Mouse (Mus musculus) E14TG2a.4 (cell line): ENCODE results near the gene Kif26b.

Source experiments
- H3K27me3 ChIP-seq: 2 replicates; pipeline ENCODE4 v1.6.1; 2014; ENCODE audit warnings: low read length, control low read depth; ENCODE audit not compliant: insufficient read depth
- H3K36me3 ChIP-seq: 2 replicates; pipeline ENCODE4 v1.6.1; 2014; ENCODE audit warnings: low read length, control low read depth; ENCODE audit not compliant: insufficient read depth
- H3K4me1 ChIP-seq: replicated peaks from 2 replicates; pipeline ENCODE4 v1.6.1; 2014; ENCODE audit warnings: low read depth, low read length, control low read depth
- H3K4me3 ChIP-seq: replicated peaks from 2 replicates; pipeline ENCODE4 v1.5.1; 2014; ENCODE audit warnings: mild to moderate bottlenecking, low read length
- H3K9me3 ChIP-seq: 2 replicates; pipeline ENCODE4 v1.6.1; 2014; ENCODE audit warnings: low read length, control low read depth
- CTCF ChIP-seq: conservative IDR thresholded peaks from 2 replicates; pipeline ENCODE4 v1.5.1; 2014; ENCODE audit warnings: low read length
- NANOG ChIP-seq: IDR thresholded peaks from 2 replicates; pipeline ENCODE4 v1.6.1; 2014; ENCODE audit warnings: borderline replicate concordance, low read length, mixed read lengths
- POU5F1 ChIP-seq: IDR thresholded peaks from 2 replicates; pipeline ENCODE4 v1.6.1; 2014; ENCODE audit warnings: low read length, borderline replicate concordance

The Kif26b gene

DNA sequence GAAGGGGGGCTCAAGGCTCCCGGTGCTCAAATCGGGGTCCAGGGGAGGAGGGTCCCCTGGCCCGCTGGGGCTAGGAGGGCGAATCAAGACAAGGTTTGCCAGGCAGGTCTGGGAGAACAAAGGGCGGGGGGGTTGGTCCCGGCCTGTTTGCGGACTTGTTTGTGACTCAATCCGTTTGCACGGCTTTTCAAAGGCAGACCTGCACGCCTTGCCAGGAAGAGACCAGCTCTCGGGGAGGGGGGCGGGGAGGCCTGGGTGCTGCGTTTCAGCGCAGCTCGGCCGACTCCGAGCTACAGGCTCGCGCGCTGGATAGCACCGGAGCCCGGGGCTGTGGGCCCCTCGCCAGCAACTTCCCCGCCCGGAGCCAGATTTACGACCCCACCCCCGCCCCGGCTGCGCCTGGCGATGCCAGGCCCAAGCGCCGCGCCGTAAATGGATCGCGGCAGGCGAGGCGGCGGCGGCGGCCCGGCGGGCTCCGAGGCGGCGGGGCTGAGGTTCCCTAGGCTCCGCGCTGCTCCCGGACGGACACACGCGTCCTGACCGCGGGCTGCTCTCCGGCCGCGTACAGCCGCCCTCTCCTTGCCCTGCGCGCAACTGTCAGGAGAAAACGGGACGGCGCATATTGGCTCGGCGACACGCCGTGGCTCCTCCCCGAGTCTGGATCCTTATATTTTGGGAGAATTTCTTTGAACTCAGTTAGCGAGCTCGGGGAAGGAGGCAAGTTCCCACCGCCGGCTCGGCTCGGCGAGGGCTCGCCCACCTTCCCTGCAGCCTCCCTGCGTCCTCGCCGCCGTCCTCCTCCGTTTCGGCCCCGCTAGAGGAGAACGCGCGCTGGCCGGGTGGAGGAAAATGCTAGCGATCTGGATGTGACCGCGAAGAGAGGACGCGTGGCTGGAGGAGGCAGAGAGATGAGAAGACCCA lies at the start of gene Kif26b:
Gene Kif26b, plus strand, starts transcription at position 695 of the 921 bp plus-strand sequence.
- H3K9me3 ChIP-seq, result no peaks in the 10 kb centered on the region
- peaks cover 69% of the 10 kb centered on the region for H3K27me3 ChIP-seq
- peaks cover 28% of the 10 kb centered on the region for H3K4me1 ChIP-seq
- H3K4me3 ChIP-seq, result peak within 1 kb of the TSS; percentile 82
- TF ChIP-seq POU5F1, result no peak
- no peak for TF ChIP-seq NANOG
- TF ChIP-seq CTCF, result no peak
- no peaks in the 10 kb centered on the region for H3K36me3 ChIP-seq

DNA sequence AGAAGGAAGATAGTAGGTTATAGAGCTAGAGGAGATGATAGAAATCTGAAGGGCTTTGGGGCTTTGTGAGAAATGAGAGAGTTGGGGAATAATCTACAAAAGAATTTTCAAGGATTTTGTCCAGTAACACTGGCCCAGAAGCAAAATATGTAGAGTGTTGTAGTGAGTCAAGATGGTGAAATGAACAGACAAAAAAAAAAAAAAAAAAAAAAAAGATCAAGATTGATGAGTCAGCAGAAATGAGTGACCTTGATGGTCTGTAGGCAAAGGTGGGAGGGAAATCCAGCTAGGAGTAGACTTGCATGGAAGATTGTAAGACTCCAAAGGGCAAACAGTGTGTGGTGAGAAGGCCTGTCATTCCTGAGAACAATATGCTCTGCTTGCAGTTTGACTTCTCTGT lies 45.1 kb upstream of the Kif26b start:
- Histone ChIP-seq H3K4me1 (no peaks in the 10 kb centered on the region), H3K9me3 (no peaks in the 10 kb centered on the region), H3K4me3 (no peak overlapping the region), H3K27me3 (no peaks in the 10 kb centered on the region), H3K36me3 (no peaks in the 10 kb centered on the region)
- no peak for TF ChIP-seq NANOG
- no peak for TF ChIP-seq POU5F1
- TF ChIP-seq CTCF, result no peak

DNA sequence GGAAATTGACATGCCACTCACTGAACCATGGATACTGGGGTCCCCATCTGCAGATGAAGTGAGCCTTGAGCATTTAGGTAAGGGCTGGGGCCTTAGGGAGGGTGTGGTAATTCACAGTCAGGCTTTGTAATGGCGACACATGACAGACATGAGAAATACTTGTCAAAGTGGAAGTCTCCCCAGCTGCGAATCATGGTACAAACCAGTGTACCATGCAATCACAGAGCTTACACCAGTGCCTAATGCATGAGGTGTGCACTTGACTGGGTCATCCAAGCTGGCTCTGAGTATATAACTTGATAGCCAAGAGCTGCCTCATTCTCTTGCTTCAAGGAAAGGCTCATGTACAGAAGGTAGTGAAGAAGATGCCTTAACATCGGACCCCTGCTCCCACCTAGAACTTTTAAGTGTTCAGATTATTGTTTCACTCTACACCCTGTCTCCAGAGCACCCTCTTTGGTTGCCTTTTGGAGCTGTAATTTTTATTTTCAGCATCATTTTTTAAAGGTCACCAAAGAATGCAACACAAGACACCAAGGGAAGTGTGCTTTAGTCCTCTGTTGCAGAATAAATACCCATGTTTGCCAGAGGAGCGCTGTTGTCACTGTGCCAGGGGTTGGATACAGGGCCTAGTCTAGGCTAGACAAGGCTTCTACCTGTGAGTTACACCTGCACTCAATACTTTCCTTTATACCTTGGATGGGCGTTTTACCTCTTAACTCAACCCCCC lies 43.6 kb upstream of the Kif26b start:
- H3K4me3 ChIP-seq, result no peak overlapping the region
- no peaks in the 10 kb centered on the region for H3K27me3 ChIP-seq
- H3K36me3 ChIP-seq, result no peaks in the 10 kb centered on the region
- H3K9me3 ChIP-seq, result no peaks in the 10 kb centered on the region
- no peaks in the 10 kb centered on the region for H3K4me1 ChIP-seq
- TF ChIP-seq POU5F1 (no peak), CTCF (peak; percentile 17)

DNA sequence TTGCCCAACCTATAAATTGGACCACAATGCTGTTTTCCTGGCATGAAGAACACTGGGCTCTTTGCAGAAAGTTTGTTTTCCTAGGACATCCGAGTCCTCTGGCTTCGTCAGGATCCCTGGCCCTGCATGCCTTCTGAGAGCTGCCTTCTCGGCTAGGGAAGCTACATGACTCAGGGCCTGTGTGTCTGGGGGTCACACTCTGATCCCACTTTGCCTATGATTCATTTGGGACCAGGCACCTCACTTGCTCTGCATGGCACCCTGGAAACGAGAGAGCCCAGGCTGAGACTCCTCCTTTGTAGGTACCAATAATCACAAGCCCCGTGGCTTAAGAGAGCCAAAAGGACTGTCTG lies 43.1 kb upstream of the Kif26b start:
- TF ChIP-seq CTCF, result no peak
- no peak for TF ChIP-seq NANOG
- no peak for TF ChIP-seq POU5F1
- Histone ChIP-seq H3K27me3 (no peaks in the 10 kb centered on the region), H3K36me3 (no peaks in the 10 kb centered on the region), H3K4me1 (no peaks in the 10 kb centered on the region), H3K4me3 (no peak overlapping the region), H3K9me3 (no peaks in the 10 kb centered on the region)

- Histone ChIP-seq H3K4me3 (no peak overlapping the region), H3K36me3 (no peaks in the 10 kb centered on the region), H3K9me3 (no peaks in the 10 kb centered on the region), H3K4me1 (no peaks in the 10 kb centered on the region), H3K27me3 (no peaks in the 10 kb centered on the region)
- no peak for TF ChIP-seq NANOG
- TF ChIP-seq CTCF, result no peak
- TF ChIP-seq POU5F1, result no peak
These were observed 42.1 kb upstream of the Kif26b start for GRCm38 (mm10) chr1:178486828-178487227.

DNA sequence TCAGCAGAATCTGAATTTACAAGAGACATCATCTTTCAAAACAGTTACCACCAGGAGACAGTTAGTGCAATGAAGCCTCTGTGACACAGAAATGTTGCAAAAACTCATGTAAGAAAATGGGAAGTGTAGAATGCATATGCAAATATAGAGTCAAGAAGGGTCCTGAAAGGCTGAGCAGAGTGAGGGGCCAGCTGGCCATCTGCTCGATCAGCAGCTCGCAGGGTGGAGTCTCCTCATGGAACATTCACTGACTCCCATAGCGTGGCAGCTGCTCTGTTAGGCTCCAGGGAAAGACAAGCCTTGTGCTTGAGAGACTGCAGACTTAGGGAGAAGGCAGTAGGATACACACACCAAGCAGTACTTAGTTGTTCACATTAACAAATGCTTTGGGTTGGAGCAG lies 39.8 kb upstream of the Kif26b start:
- TF ChIP-seq POU5F1, result no peak
- TF ChIP-seq CTCF, result no peak
- no peak for TF ChIP-seq NANOG
- Histone ChIP-seq H3K4me3 (no peak overlapping the region), H3K4me1 (no peaks in the 10 kb centered on the region), H3K27me3 (no peaks in the 10 kb centered on the region), H3K9me3 (no peaks in the 10 kb centered on the region), H3K36me3 (no peaks in the 10 kb centered on the region)

- Histone ChIP-seq H3K9me3 (no peaks in the 10 kb centered on the region), H3K36me3 (no peaks in the 10 kb centered on the region), H3K4me3 (no peak overlapping the region), H3K4me1 (0 out of 2 replicates have a peak, but pooled peaks cover 3% of the 10 kb centered on the region), H3K27me3 (no peaks in the 10 kb centered on the region)
- TF ChIP-seq POU5F1, result no peak
- no peak for TF ChIP-seq NANOG
- no peak for TF ChIP-seq CTCF
These were observed 37.2 kb upstream of the Kif26b start for GRCm38 (mm10) chr1:178491733-178492132.

GRCm38 (mm10) chr1:178492493-178492892 lies 36.4 kb upstream of the Kif26b start:
- no peaks in the 10 kb centered on the region for H3K27me3 ChIP-seq
- H3K4me3 ChIP-seq, result no peak overlapping the region
- no peaks in the 10 kb centered on the region for H3K9me3 ChIP-seq
- H3K36me3 ChIP-seq, result no peaks in the 10 kb centered on the region
- H3K4me1 ChIP-seq, result 0 out of 2 replicates have a peak, but pooled peaks cover 5% of the 10 kb centered on the region
- no peak for TF ChIP-seq CTCF
- TF ChIP-seq POU5F1, result no peak
- no peak for TF ChIP-seq NANOG
